Mouse (Mus musculus): ENCODE measurements at regions not wholly inside any gene's neighbourhood (a gene's known extent, or its start where the extent isn't known, plus 50 kb on each side); places are given as distances from the start of the nearest gene placed in this dataset.

- DNase-seq (ENCODE audit: low spot score), result no peak
These were observed 174.4 kb upstream of the Klf12 start for GRCm38 (mm10) chr14:100458727-100459447.

DNA sequence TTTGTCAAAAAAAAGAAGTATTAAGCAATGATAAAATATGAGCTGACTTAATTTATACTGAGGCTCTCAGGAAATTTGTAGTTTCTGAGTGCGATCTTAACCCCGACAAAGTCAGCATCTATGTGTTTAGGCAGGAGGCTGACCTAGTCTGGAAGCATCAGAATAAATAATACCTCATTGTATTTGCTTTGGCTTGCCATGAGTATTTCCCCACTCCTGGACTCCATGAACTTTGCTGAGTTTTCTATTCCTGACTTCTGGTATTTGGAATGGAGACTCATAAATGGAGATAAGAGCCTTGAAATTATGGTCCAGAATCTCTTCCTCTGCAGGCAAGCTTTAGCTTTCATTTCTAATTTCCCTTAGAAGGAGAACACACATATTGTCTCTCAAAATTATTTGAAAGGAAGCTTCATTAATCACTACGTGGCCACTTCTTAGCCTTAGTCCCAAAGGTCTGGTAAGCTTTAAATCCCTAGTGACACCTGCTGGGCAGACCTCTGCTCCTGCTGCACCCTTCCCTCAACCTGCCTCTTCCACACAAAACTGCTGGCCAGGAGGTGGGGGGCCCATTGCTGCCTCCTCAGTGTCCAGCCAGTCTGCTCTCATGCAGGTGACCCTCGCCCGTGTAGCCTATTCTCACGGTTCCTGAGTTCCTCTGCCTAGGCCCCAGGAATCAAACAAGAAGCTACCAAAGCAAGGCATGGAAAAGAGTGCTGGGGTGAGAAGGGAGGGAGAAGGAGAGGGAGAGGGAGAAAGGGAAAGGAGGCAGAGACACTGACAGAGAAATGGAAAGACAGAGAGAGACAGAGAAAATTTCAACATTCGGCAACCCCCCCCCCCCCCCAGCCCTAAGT lies 173.6 kb upstream of the Klf12 start:
- DNase-seq (ENCODE audit: low spot score), result no peak

- no peak for DNase-seq (ENCODE audit: low spot score)
These were observed 161.7 kb upstream of the Klf12 start for GRCm38 (mm10) chr14:100446130-100446529.

DNA sequence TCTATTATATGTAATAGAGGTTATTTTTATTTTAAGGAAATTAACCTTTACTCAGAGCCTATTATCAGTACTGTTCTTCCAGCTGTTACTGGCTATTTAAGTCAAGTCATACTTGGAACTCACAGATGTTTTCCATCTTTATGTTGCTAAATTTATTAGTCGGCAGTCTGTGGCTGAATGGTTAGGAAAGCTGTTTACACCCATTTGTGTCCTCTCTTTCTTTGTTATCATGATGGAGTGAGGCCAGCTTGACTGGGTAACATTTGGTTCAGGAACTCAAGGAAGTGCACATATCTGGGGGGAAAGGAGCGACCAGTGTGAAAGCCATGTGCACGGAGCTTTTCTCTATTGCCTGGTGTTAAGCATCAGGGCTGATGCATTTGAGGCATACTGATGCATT lies 160.4 kb upstream of the Klf12 start:
- DNase-seq (ENCODE audit: low spot score), result no peak

GRCm38 (mm10) chr14:100444099-100444498 lies 159.6 kb upstream of the Klf12 start:
- DNase-seq (ENCODE audit: low spot score), result no peak

DNA sequence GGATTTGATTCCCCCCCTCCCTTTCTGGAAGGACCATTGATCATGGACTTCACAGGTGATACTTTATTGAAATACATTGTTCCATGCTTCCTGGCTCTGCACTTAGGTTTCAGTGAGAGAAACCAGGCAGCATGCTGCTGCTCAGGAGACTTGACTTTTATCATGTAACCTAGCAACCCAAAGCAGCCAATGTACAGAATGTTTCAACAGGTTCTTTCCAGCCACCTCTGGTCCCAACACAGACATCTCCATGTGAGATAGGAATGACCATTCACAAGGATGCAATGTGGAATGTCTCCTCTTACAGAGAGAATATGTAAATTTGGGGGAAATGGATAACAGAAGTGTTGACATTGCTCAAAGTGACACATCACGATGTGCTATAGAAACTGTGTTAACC lies 153.1 kb upstream of the Klf12 start:
- DNase-seq (ENCODE audit: low spot score), result no peak

GRCm38 (mm10) chr14:100429662-100430061 lies 145.2 kb upstream of the Klf12 start:
- DNase-seq (ENCODE audit: low spot score), result no peak

GRCm38 (mm10) chr14:100426399-100426798 lies 141.9 kb upstream of the Klf12 start:
- no peak for DNase-seq (ENCODE audit: low spot score)

DNA sequence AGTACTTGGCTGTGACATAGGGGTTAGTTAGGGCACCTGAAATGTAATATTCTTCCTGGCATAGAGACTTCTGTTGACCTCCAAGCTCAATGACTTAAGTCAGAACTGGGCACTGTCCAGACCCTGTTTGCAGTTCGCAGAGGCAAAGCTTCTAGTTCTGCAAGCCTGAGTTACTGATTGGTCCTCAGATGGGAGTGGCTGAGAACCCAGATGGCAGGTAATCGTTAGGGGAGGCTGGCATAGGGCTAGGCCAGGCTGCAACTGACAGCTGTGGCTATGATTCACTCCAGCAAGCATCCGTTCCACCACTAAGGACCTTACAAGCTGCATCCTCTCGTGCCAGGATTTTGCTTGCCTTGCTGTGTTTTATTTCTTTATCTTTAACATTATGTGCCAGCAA lies 139.3 kb upstream of the Klf12 start:
- no peak for DNase-seq (ENCODE audit: low spot score)

GRCm38 (mm10) chr14:100421666-100422065 lies 137.2 kb upstream of the Klf12 start:
- no peak for DNase-seq (ENCODE audit: low spot score)

GRCm38 (mm10) chr14:100415099-100415498 lies 130.6 kb upstream of the Klf12 start:
- no peak for DNase-seq (ENCODE audit: low spot score)

GRCm38 (mm10) chr14:100412211-100412610 lies 127.7 kb upstream of the Klf12 start:
- no peak for DNase-seq (ENCODE audit: low spot score)

DNA sequence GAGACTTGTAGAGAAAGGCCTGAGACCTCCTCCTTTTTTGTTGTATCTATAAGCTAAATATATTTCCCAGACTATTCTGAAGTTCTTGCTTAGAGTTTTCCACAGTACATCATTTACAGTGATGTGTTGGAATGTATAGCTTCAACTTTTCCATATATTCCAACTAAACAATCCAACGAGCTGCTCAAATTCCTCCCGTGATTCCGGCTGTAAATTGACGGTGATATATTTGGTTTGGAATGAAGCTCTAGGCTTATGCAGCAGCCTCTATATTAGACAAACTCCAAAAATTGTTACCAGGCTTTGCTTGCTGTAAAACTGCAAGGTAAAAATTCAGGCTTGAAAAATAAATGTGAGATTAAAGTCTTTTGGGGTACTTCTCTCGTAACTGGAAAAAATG lies 112.7 kb upstream of the Klf12 start:
- DNase-seq (ENCODE audit: low spot score), result no peak

DNA sequence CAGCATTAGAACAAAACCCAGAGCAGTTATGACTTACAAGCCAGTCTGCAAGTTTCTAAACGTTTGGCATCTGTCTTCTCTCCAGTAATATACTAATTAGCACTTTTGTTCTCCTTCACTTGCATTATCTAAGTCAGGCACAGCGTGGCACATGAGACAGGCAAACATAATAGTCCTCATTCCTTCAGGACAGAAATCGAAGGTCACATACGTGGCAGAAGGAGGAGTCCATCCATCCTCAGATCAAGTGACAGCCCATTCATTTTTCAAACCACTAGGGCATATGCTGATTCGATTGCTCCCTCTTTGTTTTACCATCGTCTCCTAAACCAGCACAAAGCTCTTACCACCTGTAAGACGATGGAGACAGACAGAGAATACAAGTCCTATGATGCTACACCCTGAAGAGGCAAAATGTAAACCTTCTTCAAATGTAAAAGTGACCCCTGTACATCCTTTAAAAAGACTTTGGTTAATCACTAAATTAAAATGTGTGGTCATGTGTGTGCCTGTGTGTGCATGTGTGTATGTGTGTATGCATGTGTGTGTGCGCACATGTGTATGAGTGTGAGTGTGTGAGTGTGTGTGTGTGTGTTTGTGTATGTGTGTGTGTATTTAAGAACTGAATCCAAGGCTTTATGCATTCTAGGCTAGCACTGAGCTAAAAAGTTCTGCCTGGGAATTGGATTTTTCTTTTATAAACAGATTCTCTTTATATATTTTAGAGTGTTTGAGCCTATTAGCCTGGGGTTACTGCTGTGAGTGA lies 90.9 kb upstream of the Klf12 start:
- DNase-seq (ENCODE audit: low spot score), result no peak

- DNase-seq (ENCODE audit: low spot score), result no peak
These were observed 90.2 kb upstream of the Klf12 start for GRCm38 (mm10) chr14:100374494-100375217.

GRCm38 (mm10) chr14:100366234-100366864 lies 81.9 kb upstream of the Klf12 start:
- no peak for DNase-seq (ENCODE audit: low spot score)

- no peak for DNase-seq (ENCODE audit: low spot score)
These were observed 78.3 kb upstream of the Klf12 start for GRCm38 (mm10) chr14:100362786-100363185.

DNA sequence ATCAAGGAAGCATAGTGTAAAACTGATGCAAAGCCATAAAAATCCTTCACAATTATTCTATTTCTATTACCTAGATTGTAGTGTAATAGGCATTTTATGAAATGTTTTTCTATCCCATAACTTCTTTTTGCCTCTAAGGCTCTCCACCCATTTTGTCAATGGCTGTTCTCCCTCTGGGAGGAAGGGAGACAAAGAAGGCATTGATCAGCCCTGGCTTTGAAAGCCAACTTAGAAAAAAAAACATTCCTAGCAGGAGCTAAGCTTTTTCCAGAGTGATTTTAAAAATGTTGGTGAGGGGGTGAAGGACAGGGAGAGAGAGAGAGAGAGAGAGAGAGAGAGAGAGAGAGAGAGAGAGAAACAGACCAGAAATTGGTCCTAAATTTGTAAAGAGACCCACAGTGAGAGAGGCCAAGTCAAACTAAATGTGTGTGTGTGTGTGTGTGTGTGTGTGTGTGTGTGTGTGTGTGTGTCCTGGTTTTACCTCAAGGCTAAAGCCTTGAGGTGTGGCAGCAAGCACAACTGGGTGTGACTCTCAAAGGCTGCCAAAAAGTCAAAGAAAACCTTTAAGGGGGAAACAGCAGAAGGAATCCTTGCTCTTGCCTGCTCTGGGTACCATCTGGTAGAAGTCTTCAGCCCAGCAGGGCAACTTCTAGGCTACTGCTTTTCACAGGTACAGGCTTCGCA lies 77.0 kb upstream of the Klf12 start:
- no peak for DNase-seq (ENCODE audit: low spot score)

DNA sequence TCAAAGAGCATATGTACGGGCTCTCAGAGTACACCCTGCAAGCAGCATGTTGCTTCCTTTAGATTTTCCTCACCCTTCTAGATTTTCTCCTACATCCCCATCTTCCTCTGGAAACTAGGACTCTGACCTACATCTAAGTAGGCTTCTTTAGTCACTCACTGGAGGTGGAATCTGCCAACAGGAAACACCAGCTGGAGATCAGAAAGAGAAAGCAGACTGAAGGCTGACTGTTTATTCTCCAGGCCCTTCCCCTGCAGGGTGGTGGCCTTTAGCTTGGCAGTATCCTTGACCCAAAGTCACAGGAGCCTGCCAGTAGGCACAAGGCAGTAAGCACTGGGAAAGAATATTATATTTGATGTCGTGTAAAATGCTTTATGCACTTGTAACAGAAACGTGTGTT lies 75.4 kb upstream of the Klf12 start:
- DNase-seq (ENCODE audit: low spot score), result no peak

DNA sequence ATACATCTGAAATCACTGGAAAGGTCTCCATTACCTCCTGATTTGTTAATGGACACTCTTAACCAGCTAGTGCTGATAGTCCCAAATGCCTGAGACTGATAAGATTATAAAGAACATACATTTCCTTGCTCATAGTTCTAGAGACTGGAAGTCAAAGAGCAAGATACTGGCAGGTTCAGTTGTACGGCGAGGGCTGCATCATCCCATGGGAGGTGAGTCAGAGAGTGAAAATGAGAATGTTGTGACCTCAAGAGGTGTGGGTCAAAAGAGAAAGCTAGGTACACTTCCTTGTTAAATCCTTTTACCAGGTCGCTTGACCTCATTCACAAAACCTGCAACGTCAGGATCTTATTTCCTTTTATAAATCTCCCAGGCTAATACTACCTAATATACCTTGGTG lies 72.7 kb upstream of the Klf12 start:
- no peak for DNase-seq (ENCODE audit: low spot score)

DNA sequence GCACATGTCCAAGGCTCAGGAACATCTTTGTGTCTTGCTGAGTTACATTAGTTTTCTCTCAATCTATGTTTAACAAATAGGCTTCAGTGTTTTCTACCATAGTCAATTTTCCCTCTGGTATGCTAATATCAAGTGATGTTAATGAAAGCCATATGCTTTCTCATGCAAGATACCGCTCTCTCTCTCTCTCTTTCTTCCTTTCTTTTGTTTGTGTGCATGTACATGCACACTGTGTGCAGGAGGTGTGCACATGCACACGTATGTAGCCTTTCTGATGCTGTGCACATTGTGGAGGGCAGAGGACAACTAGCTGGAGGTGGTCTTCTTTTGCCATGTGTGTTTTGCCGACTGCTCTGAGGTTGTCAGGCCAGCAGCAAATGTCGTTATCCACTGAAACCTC lies 69.0 kb upstream of the Klf12 start:
- no peak for DNase-seq (ENCODE audit: low spot score)
